Mouse (Mus musculus) cortical plate, adult 2 months (tissue): ENCODE data around the gene Prkch. TPM values are rescaled to one million over a fixed set of nuclear protein-coding genes. Genes with fewer than 3 reads are reported as not detected.

ENCODE experiments used
- H3K27ac ChIP-seq: fragments of 200-500 bp; 2 replicates; pipeline ENCODE4 v1.5.1; 2012; ENCODE audit warnings: low read length, control low read depth, inconsistent platforms; ENCODE audit not compliant: insufficient read depth
- H3K4me1 ChIP-seq: fragments of 200-500 bp; 2 replicates; pipeline ENCODE4 v1.6.1; 2011; ENCODE audit warnings: low read length; ENCODE audit not compliant: control insufficient read depth, insufficient read depth
- H3K4me3 ChIP-seq: fragments of 200-500 bp; 2 replicates; pipeline ENCODE4 v1.5.1; 2011; ENCODE audit warnings: mild to moderate bottlenecking, low read length, control low read depth; ENCODE audit not compliant: insufficient read depth
- CTCF ChIP-seq: fragments of 200-500 bp; IDR thresholded peaks from 2 replicates; pipeline ENCODE4 v1.5.1; 2011; ENCODE audit warnings: mild to moderate bottlenecking, control low read depth, low read length; ENCODE audit not compliant: insufficient read depth; ENCODE audit errors: extremely low read depth
- POLR2A ChIP-seq: fragments of 200-500 bp; IDR thresholded peaks from 2 replicates; pipeline ENCODE4 v1.6.1; 2011; ENCODE audit warnings: mild to moderate bottlenecking, low read length, control low read depth; ENCODE audit not compliant: insufficient read depth; ENCODE audit errors: extremely low read depth
- polyA plus RNA-seq: library from polyadenylated mRNA; depleted of rRNA; stranded (reverse); fragments of >200 nt; gene quantifications from 2 replicates; pipeline ENCODE4 v1.2.3, GENCODE M21; 2012

Prkch gene
- polyA plus RNA-seq, 1 experiment: 5.3 TPM

GRCm38 (mm10) chr12:73667607-73668006 lies 83.0 kb downstream of the Prkch start:
- Histone ChIP-seq H3K4me1 (no peaks in the 10 kb centered on the region), H3K27ac (no peak overlapping the region), H3K4me3 (no peak overlapping the region)
- TF ChIP-seq CTCF: no peak
- TF ChIP-seq POLR2A: no peak

GRCm38 (mm10) chr12:73670739-73671138 lies 86.1 kb downstream of the Prkch start:
- H3K27ac ChIP-seq: peak overlapping the region; percentile 92
- H3K4me1 ChIP-seq: no peaks in the 10 kb centered on the region; the same call in 1 of the 2 replicates
- no peak overlapping the region for H3K4me3 ChIP-seq
- TF ChIP-seq CTCF: no peak
- TF ChIP-seq POLR2A: no peak

- no peaks in the 10 kb centered on the region; the same call in 1 of the 2 replicates for H3K4me1 ChIP-seq
- peak overlapping the region; percentile 92 for H3K27ac ChIP-seq
- H3K4me3 ChIP-seq: no peak overlapping the region
- no peak for TF ChIP-seq POLR2A
These were observed 86.9 kb downstream of the Prkch start for GRCm38 (mm10) chr12:73671540-73671939.

GRCm38 (mm10) chr12:73672007-73672406 lies 87.4 kb downstream of the Prkch start:
- no peaks in the 10 kb centered on the region; the same call in 1 of the 2 replicates for H3K4me1 ChIP-seq
- H3K27ac ChIP-seq: no peak overlapping the region
- no peak overlapping the region for H3K4me3 ChIP-seq
- TF ChIP-seq POLR2A (no peak), CTCF (no peak)

- TF ChIP-seq CTCF (no peak), POLR2A (no peak)
- Histone ChIP-seq H3K27ac (no peak overlapping the region), H3K4me3 (no peak overlapping the region), H3K4me1 (no peaks in the 10 kb centered on the region; the same call in 1 of the 2 replicates)
These were observed 89.2 kb downstream of the Prkch start for GRCm38 (mm10) chr12:73673783-73674182.

- Histone ChIP-seq H3K27ac (no peak overlapping the region), H3K4me1 (no peaks in the 10 kb centered on the region; the same call in 1 of the 2 replicates), H3K4me3 (no peak overlapping the region)
- TF ChIP-seq POLR2A: no peak
- TF ChIP-seq CTCF: no peak
These were observed 90.6 kb downstream of the Prkch start for GRCm38 (mm10) chr12:73675212-73675611.

- no peaks in the 10 kb centered on the region for H3K4me1 ChIP-seq
- peak overlapping the region; percentile 83 for H3K27ac ChIP-seq
- no peak overlapping the region for H3K4me3 ChIP-seq
- TF ChIP-seq CTCF (no peak), POLR2A (no peak)
These were observed 94.8 kb downstream of the Prkch start for GRCm38 (mm10) chr12:73679400-73679801.

GRCm38 (mm10) chr12:73682921-73683346 lies 98.3 kb downstream of the Prkch start:
- no peaks in the 10 kb centered on the region for H3K4me1 ChIP-seq
- H3K4me3 ChIP-seq: no peak overlapping the region
- H3K27ac ChIP-seq: no peak overlapping the region
- TF ChIP-seq CTCF: no peak
- no peak for TF ChIP-seq POLR2A

GRCm38 (mm10) chr12:73685875-73686274 lies 101.3 kb downstream of the Prkch start:
- Histone ChIP-seq H3K27ac (no peak overlapping the region), H3K4me1 (no peaks in the 10 kb centered on the region), H3K4me3 (no peak overlapping the region)
- TF ChIP-seq POLR2A: no peak
- no peak for TF ChIP-seq CTCF

GRCm38 (mm10) chr12:73686456-73686855 lies 101.9 kb downstream of the Prkch start:
- Histone ChIP-seq H3K27ac (no peak overlapping the region), H3K4me3 (no peak overlapping the region), H3K4me1 (no peaks in the 10 kb centered on the region)
- TF ChIP-seq POLR2A: no peak
- no peak for TF ChIP-seq CTCF
